Mouse (Mus musculus): Measurements from ENCODE around the gene Rpl11.

- TF ChIP-seq EP300 (IDR thresholded peaks at IDR 0.05; ENCODE audit: insufficient read depth, low read depth, low read length) = no peak
- no peak for TF ChIP-seq CTCF (IDR thresholded peaks at IDR 0.05)
These were observed 9.9 kb upstream of the Rpl11 start for GRCm38 (mm10) chr4:136063143-136063542.

All from heart, adult 2 months (tissue).